Mouse (Mus musculus): Measurements from ENCODE around the gene Tnip1.
"Not testable (repeated sequence)": the region's sequence is repeated elsewhere in the genome, so short reads cannot be mapped to it uniquely, and the experiment has no call there.

GRCm38 (mm10) chr11:54957708-54958107 is 5.0 kb downstream of the Tnip1 start:
- TF ChIP-seq CTCF (IDR thresholded peaks at IDR 0.05; ENCODE audit: borderline replicate concordance, control insufficient read depth, extremely low read depth, insufficient read depth, low read length, poor library complexity); POLR2A (IDR thresholded peaks at IDR 0.05; ENCODE audit: control insufficient read depth, extremely low read depth, insufficient read depth, low read length, poor library complexity): not testable (repeated sequence)
